15 mouse cellular contexts compared by ENCODE assay signal in genomic region chr12:40415312-40415925, GRCm38 (mm10). TPM values are rescaled to one million over a fixed set of nuclear protein-coding genes. Genes with fewer than 3 reads are reported as not detected.
DNase-seq lines count a peak whose midpoint lies in the region; ATAC-seq and TF ChIP-seq lines count a peak whose summit lies in the region.
"Had no signal": no experiment of that assay in that cellular context is flagged by ENCODE, and none has a peak within 500 bp of the region (broad histone marks: within the 10 kb centered on the region; RNA-seq: fewer than 3 reads in every experiment).

No protein-coding gene starts in this region.

- no peak overlapping the region for H3K4me2 ChIP-seq in forebrain, embryonic 15.5 days (replicated peaks)
- H3K4me2 ChIP-seq in forebrain, embryonic 14.5 days (ENCODE audit: low read length), result no peak overlapping the region
- peak overlapping the region; percentile 10 for H3K4me2 ChIP-seq in midbrain, embryonic 14.5 days (ENCODE audit: low read length)
- H3K4me2 ChIP-seq: embryonic facial prominence, embryonic 12.5 days; limb, embryonic 12.5 days; stomach, embryonic 15.5 days had no signal

- no peak for TF ChIP-seq CTCF in left cerebral cortex, adult 2 months (IDR thresholded peaks at IDR 0.05)

- no peak overlapping the region for H3K4me3 ChIP-seq in forebrain, embryonic 15.5 days
- no peak overlapping the region for H3K4me3 ChIP-seq in forebrain, embryonic 14.5 days (ENCODE audit: low read depth, low read length)
- H3K4me3 ChIP-seq in left cerebral cortex, adult 2 months, result peak overlapping the region; percentile 9; the same call in 1 of the 2 replicates
- H3K4me3 ChIP-seq in midbrain, embryonic 14.5 days (replicated peaks; ENCODE audit: low read depth, low read length), result no peak overlapping the region
- H3K4me3 ChIP-seq: embryonic facial prominence, embryonic 12.5 days; limb, embryonic 12.5 days; megakaryocyte, embryonic 14.5 days; stomach, embryonic 15.5 days had no signal

- H3K9me3 ChIP-seq in forebrain, embryonic 15.5 days, result no peaks in the 10 kb centered on the region
- no peaks in the 10 kb centered on the region for H3K9me3 ChIP-seq in forebrain, embryonic 14.5 days (replicated peaks; ENCODE audit: control insufficient read depth, low read length)
- H3K9me3 ChIP-seq in midbrain, embryonic 14.5 days (ENCODE audit: control insufficient read depth, low read length), result no peaks in the 10 kb centered on the region
- H3K9me3 ChIP-seq: embryonic facial prominence, embryonic 12.5 days; G1E; limb, embryonic 12.5 days; megakaryocyte, embryonic 14.5 days; stomach, embryonic 15.5 days had no signal

- H3K27ac ChIP-seq in forebrain, embryonic 15.5 days (replicated peaks), result no peak overlapping the region
- H3K27ac ChIP-seq in forebrain, embryonic 14.5 days (ENCODE audit: low read depth, low read length), result no peak overlapping the region
- H3K27ac ChIP-seq in left cerebral cortex, adult 2 months, result peak overlapping the region; percentile 90
- no peak overlapping the region; the same call in 1 of the 2 replicates for H3K27ac ChIP-seq in midbrain, embryonic 14.5 days (replicated peaks; ENCODE audit: low read depth, low read length)
- H3K27ac ChIP-seq: embryonic facial prominence, embryonic 12.5 days; limb, embryonic 12.5 days; stomach, embryonic 15.5 days had no signal

- intact Hi-C loops in left cerebral cortex, adult 2 months (cut with DNase I), result no loop called here
- intact Hi-C loops in left cerebral cortex, postnatal 36 days (cut with DNase I), result no loop called here

- H3K4me1 ChIP-seq in forebrain, embryonic 15.5 days, result peaks cover 9% of the 10 kb centered on the region
- 0 out of 2 replicates have a peak, but pooled peaks cover 3% of the 10 kb centered on the region for H3K4me1 ChIP-seq in forebrain, embryonic 14.5 days (ENCODE audit: control insufficient read depth, insufficient read depth, low read length)
- peaks cover 17% of the 10 kb centered on the region for H3K4me1 ChIP-seq in midbrain, embryonic 14.5 days (ENCODE audit: control insufficient read depth, insufficient read depth, low read length)
- H3K4me1 ChIP-seq: embryonic facial prominence, embryonic 12.5 days; limb, embryonic 12.5 days; stomach, embryonic 15.5 days had no signal

- 59% methylated on average over 8 of the region's 8 CpGs for WGBS in forebrain, embryonic 15.5 days
- 63% methylated on average over 8 of the region's 8 CpGs for WGBS in forebrain, embryonic 14.5 days
- WGBS in midbrain, embryonic 14.5 days, result 48% methylated on average over 8 of the region's 8 CpGs

- H3K27me3 ChIP-seq in forebrain, embryonic 15.5 days, result no peaks in the 10 kb centered on the region
- H3K27me3 ChIP-seq in forebrain, embryonic 14.5 days (replicated peaks; ENCODE audit: control insufficient read depth, insufficient read depth, low read length), result no peaks in the 10 kb centered on the region
- H3K27me3 ChIP-seq in midbrain, embryonic 14.5 days (ENCODE audit: control insufficient read depth, insufficient read depth, low read length), result no peaks in the 10 kb centered on the region
- H3K27me3 ChIP-seq: embryonic facial prominence, embryonic 12.5 days; limb, embryonic 12.5 days; megakaryocyte, embryonic 14.5 days; stomach, embryonic 15.5 days had no signal

- ATAC-seq in forebrain, embryonic 15.5 days (replicated peaks), result peak; percentile 69
- ATAC-seq in forebrain, embryonic 14.5 days, result no peak
- no peak for ATAC-seq in midbrain, embryonic 14.5 days (ENCODE audit: low FRiP score, low TSS enrichment)
- ATAC-seq in CD4-positive, CD25-positive, alpha-beta regulatory T cell, adult 4 months, result no peak

- DNase-seq in forebrain, embryonic 14.5 days (ENCODE audit: low spot score), result no peak
- no peak for DNase-seq in left cerebral cortex, adult 2 months (ENCODE audit: extremely low spot score in 1 of 2, low spot score in 2 of 2)
- DNase-seq in left cerebral cortex, postnatal 36 days (ENCODE audit: low spot score in 2 of 2), result no peak
- DNase-seq in adrenal gland, postnatal 25 days, result peak; percentile 26
- peak; percentile 24 for DNase-seq in midbrain, embryonic 14.5 days
- no peak for DNase-seq in thymus, adult 18-20 months
- DNase-seq: B cell, adult 2 months; cerebellum, postnatal 10 days had no signal

- no peaks in the 10 kb centered on the region for H3K36me3 ChIP-seq in forebrain, embryonic 15.5 days
- no peaks in the 10 kb centered on the region for H3K36me3 ChIP-seq in forebrain, embryonic 14.5 days (ENCODE audit: control insufficient read depth, insufficient read depth, low read length)
- H3K36me3 ChIP-seq in midbrain, embryonic 14.5 days (ENCODE audit: control insufficient read depth, insufficient read depth, low read length), result no peaks in the 10 kb centered on the region
- H3K36me3 ChIP-seq: embryonic facial prominence, embryonic 12.5 days; limb, embryonic 12.5 days; stomach, embryonic 15.5 days had no signal

- H3K9ac ChIP-seq in forebrain, embryonic 15.5 days (replicated peaks), result no peak overlapping the region
- no peak overlapping the region for H3K9ac ChIP-seq in forebrain, embryonic 14.5 days (ENCODE audit: low read length)
- H3K9ac ChIP-seq in midbrain, embryonic 14.5 days (replicated peaks; ENCODE audit: low read length), result no peak overlapping the region
- H3K9ac ChIP-seq: embryonic facial prominence, embryonic 12.5 days; limb, embryonic 12.5 days; stomach, embryonic 15.5 days had no signal

RNA-seq across cellular contexts. Expression of gene Zfp277, which starts 30.3 kb away (rescaled TPM):
- 26.9 and 27.5 TPM in 2 replicates for polyA plus RNA-seq in forebrain, embryonic 15.5 days (2015; fragmentation: Nextera tagmentation; extraction: Ambion mirVana)
- 32.5 and 37.6 TPM in 2 replicates for polyA plus RNA-seq in forebrain, embryonic 14.5 days (2014; fragmentation: Nextera tagmentation; extraction: Ambion mirVana)
- total RNA-seq in left cerebral cortex, adult 2 months (2021), result 10 to 100 TPM; 18.7 to 19.6 TPM
- 10 to 100 TPM; 16.6 to 20.1 TPM for total RNA-seq in left cerebral cortex, postnatal 36 days (2021)
- 15.1 and 23.8 TPM in 2 replicates for total RNA-seq in adrenal gland, postnatal 25 days (2021)
- 31.8 and 32.1 TPM in 2 replicates for polyA plus RNA-seq in midbrain, embryonic 14.5 days (2014; fragmentation: Nextera tagmentation; extraction: Ambion mirVana)
- polyA plus RNA-seq in CD4-positive, CD25-positive, alpha-beta regulatory T cell, adult 4 months (2017; shearing (Covaris generic)), result 10 to 100 TPM; 39.8 to 40.1 TPM

RNA-seq across cellular contexts. Expression of gene Dock4, which starts 30.3 kb away (rescaled TPM):
- 30.1 and 31.9 TPM in 2 replicates for polyA plus RNA-seq in forebrain, embryonic 15.5 days (2015; fragmentation: Nextera tagmentation; extraction: Ambion mirVana)
- 9.7 and 16.9 TPM in 2 replicates for polyA plus RNA-seq in forebrain, embryonic 14.5 days (2014; fragmentation: Nextera tagmentation; extraction: Ambion mirVana)
- total RNA-seq in left cerebral cortex, adult 2 months (2021), result 100 to 1,000 TPM in 1 of 2 experiments, 10 to 100 TPM in 1; 97.3 to 104 TPM
- total RNA-seq in left cerebral cortex, postnatal 36 days (2021), result 10 to 100 TPM; 81.1 to 99.7 TPM
- 19.7 and 20.7 TPM in 2 replicates for total RNA-seq in adrenal gland, postnatal 25 days (2021)
- 30.5 and 34.3 TPM in 2 replicates for polyA plus RNA-seq in midbrain, embryonic 14.5 days (2014; fragmentation: Nextera tagmentation; extraction: Ambion mirVana)
- 1 to 10 TPM in 1 of 2 experiments, under 1 TPM in 1; 0.90 to 1.7 TPM for polyA plus RNA-seq in CD4-positive, CD25-positive, alpha-beta regulatory T cell, adult 4 months (2017; shearing (Covaris generic))

Comparison
In these comparisons a context has a peak if more than half of its experiments do, and no peak if none do; other contexts are left out.
1. DNase-seq: peak in adrenal gland, postnatal 25 days (single experiment) and midbrain, embryonic 14.5 days (single experiment); none in forebrain, embryonic 14.5 days (single experiment), left cerebral cortex, adult 2 months (0 of 2), left cerebral cortex, postnatal 36 days (0 of 2) and thymus, adult 18-20 months (0 of 2).